Mouse (Mus musculus) adrenal gland, postnatal 25 days (tissue): ENCODE measurements around the gene Txnip. TPM values are rescaled to one million over a fixed set of nuclear protein-coding genes. Genes with fewer than 3 reads are reported as not detected.
"Not testable (repeated sequence)": the region's sequence is repeated elsewhere in the genome, so short reads cannot be mapped to it uniquely, and the experiment has no call there.

Source experiments
- DNase-seq: peaks from one replicate; pipeline ENCODE4 v3.0.0; 2021; ENCODE audit warnings: mixed read lengths
- long read RNA-seq: library from polyadenylated mRNA; stranded (forward); transcript quantifications from one replicate; pipeline ENCODE4 v2.0.0, GENCODE M21; 2021
- total RNA-seq: library from RNA; stranded (reverse); gene quantifications from 2 replicates; pipeline ENCODE4 v1.2.3, GENCODE M21; 2021

Txnip gene
- total RNA-seq: 421 and 586 TPM in 2 replicates
- long read RNA-seq, transcript Txnip-201 (8 exons, 2,795 nt): minor isoform, 37 of 214 reads
- long read RNA-seq, transcript Txnip-203 (2 exons, 393 nt): minor isoform, 30 of 214 reads
- long read RNA-seq, transcript Txnip-202 (8 exons, 2,827 nt): major isoform, 64 of 214 reads
- long read RNA-seq, partial matches to known transcripts: 68 of 214 reads
- long read RNA-seq, other reads (novel, unspliced or antisense): 14 of 214 reads

DNA sequence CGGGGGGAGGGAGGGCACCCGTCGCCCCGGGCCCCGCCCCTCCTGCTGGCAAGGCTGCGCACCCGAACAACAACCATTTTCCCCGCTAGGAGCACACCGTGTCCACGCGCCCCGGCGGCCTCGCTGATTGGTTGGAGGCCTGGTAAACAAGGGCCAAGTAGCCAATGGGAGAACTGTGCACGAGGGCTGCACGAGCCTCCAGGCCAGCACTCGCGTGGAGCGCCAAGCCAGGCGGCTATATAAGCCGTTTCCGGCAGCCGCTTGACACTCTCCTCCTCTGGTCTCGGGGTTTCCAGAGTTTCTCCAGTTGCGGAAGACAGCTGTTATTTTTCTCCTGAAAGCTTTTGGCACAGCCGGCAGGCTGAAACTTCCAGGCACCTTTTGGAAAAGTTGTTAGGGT, at the start of gene Txnip:
Txnip (plus strand) TSS at position 264 of the 400 bp plus-strand sequence.
- DNase-seq: peak; percentile 100

DNA sequence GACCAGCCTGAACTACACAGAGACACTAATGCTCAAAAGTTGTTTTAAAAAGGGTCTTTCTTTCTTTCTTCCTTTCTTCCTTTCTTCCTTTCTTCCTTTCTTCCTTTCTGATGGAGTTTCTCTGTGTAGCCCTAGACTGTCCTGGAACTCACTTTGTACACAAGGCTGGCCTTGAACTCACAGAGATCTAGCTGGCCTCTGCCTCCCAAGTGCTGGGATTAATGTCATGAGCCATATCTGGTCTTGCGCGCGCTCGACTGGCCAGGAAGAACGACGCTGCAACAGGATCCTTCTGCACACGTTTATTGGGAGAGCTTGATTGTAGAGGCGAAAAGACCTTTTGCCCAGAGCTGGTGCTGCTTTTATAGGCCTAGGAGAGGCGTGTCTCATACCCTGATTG, 49.8 kb upstream of the Txnip start:
- DNase-seq: not testable (repeated sequence)

GRCm38 (mm10) chr3:96520171-96520570, 37.6 kb upstream of the Txnip start:
- no peak for DNase-seq

DNA sequence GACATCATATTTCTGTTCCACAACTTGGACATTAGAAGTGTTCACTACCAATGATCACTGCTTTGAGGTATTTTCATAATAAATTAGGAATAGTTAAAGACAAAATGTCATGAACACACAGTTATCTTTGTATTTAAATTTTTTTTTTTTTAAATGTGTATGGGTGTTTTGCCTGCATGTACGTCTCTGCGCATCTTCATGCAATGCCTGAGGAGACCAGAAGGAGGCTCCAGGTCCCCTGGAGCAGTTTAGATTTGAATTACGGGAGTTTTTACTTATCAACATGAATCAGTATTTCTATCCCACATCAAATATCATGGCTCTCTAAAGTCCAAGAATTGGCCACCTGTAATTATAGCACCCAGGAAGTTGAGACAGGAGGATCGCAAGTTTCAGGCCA, 35.6 kb upstream of the Txnip start:
- DNase-seq: no peak

DNA sequence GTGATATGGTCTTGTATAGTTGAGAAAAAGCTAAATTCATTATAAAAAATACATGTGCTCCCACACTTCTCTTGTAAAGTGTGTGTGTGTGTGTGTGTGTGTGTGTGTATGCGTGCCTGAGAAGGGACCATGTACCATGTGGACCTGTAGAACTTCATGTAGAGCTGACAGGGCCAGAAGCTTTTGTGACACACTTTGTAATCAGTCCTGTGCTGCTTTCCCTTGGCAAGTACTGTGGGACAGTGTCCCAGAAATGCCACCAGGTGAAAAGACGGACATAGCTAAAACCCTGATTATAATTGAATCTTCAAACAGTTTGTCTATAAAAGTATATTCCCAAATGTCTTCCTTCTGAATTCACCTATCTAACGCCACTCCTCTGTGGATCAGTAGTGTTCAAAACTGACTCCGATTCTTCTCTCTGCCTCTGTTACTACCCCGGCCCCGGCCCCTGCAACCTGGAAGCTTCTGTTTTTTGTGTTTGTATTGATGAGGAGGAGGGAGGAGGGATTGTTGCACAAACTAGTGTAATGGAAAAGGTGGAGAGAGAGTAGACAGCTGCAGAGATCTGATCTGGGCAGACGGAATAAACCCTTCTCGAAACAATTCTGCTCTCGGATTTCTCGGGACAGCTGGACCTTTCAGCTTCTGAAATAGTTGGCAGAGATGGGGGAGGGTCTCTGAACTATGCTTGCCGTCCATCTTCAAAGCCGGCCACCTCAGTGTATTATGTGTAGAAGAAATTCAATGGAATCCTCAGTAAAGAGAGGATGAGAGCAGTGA, 33.5 kb upstream of the Txnip start:
- no peak for DNase-seq

GRCm38 (mm10) chr3:96524914-96525313, 32.8 kb upstream of the Txnip start, which contains the start of gene Hfe2:
Gene Hfe2 (plus strand): TSS chr3:96525172.
- DNase-seq: no peak

DNA sequence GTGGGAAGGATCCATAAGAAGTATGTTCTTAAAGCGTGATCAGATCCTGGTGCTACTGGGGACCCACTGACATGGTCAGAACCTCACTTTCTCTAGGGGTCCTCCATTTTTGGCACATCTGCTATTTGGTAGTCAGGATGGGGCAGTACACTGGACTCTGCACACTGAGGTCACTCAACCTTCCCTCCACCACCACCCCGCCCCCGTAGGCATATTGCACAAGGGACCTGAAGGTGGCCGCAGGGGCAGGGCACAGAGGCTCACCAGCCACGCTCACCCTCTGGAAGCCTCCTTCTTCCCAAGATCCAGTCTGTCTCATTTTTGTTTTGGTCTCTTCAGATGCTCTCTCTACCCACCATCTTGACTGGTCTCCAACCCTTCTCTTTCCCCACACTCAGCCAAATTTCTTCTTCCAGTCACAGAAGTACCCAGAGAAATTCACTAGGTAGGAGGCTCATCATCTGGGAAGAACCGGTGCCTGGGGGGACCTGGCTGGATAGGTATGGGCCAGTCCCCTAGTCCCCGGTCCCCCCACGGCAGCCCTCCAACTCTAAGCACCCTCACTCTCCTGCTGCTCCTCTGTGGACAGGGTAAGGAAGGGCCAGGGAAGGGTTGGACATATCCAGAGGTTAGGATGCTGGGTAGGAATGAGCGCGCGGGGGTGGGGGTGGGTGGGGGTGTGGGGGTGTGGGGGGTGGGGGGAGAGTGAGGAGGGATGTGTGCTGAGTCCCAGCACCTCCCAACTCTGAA, 31.6 kb upstream of the Txnip start:
- DNase-seq: no peak

GRCm38 (mm10) chr3:96526864-96527542, 30.8 kb upstream of the Txnip start:
- DNase-seq: no peak

DNA sequence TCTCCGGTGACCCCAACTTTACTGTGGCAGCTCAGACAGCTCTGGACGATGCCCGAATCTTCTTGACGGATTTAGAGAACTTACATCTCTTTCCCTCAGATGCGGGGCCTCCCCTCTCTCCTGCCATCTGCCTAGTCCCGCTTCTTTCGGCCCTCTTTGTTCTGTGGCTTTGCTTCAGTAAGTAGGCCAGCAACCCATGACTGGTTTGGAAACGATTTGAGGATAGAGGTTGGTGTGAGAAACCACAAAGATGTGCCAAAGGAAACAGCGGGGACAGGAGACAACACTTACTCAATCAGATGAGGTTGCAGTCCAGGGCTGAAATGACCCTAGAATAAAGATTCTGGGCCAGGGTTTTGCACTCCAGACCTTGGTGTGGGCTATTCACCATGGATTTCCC, 29.3 kb upstream of the Txnip start:
- no peak for DNase-seq

- no peak for DNase-seq
Measured at GRCm38 (mm10) chr3:96532050-96532449, 25.7 kb upstream of the Txnip start.

GRCm38 (mm10) chr3:96534300-96534699, 23.5 kb upstream of the Txnip start:
- no peak for DNase-seq

- DNase-seq: no peak
Measured at GRCm38 (mm10) chr3:96539316-96539715, 18.4 kb upstream of the Txnip start.

DNA sequence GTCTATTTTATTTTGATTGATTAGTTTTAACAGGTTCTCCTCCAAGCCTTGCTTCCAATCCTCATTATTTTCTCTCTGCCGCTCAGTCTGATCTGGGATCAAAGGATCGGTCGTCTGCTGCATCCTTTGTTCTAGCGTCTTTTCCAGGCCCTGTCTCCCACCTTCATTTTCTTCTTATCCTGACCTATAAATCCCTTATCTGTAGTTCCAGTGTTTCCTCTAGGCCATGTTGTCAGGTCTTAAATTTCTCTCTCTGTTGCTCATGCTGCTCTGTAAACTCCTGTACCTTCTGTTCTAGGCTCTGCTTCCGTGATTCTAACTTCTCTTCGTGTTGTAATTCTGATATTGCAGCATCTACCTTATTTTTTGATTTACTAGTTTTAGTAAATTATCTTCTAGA, 17.0 kb upstream of the Txnip start:
- no peak for DNase-seq

GRCm38 (mm10) chr3:96541328-96542078, 16.3 kb upstream of the Txnip start:
- DNase-seq: no peak

DNA sequence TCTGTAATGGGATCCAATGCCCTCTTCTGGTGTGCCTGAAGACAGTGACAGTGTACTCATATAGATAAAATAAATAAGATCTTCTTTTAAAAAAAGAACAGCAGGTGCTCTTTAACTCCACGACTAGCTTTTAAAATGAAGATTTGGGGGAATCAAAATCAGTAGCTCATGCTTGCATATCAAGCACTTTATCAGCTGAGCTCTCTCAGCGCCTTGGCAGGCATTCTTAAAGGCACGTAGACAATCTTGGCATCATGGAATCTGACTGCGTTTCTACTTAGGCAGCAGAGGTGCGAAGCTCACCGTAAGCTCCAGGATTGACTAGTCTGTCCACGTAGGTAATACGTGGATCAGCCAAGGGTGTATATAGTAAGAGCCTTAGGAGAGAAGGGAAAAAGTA, 15.2 kb upstream of the Txnip start:
- no peak for DNase-seq

DNA sequence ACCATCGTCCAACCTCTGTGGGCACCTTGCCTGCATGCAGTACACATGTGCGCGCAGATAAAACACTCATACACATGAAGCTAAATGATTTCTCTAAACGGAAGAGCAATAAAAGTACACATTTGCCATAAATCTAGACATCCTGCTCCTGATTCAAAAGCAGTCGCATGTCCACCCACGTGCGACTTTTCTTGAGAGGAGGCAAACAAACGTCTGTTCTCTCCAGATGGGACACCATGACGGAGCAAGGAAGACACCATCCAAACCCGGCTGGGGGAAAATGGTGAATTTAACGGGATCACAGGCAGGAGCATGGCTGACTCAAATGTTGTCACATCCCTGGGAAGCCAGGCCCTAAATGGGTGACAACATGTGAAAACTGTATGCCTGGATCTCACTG, 14.4 kb upstream of the Txnip start:
- DNase-seq: no peak

DNA sequence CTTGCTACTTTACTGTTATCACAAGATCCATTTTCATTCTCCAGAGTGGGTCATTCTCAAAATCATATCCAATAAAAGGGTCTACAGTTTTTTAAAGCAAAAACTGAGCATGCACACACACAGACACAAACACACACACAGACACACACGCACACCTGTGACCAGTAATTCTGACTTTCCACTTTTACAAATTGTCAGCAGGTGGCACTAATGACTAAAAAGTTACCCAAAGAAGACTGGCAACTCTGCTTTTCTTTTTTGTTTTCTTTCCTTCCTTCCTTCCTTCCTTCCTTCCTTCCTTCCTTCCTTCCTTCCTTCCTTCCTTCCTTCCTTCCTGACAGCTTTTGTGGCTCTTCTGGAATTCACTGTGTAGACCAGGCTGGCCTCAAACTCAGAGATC, 12.2 kb upstream of the Txnip start:
- no peak for DNase-seq

GRCm38 (mm10) chr3:96546880-96547279, 10.9 kb upstream of the Txnip start:
- DNase-seq: no peak

DNA sequence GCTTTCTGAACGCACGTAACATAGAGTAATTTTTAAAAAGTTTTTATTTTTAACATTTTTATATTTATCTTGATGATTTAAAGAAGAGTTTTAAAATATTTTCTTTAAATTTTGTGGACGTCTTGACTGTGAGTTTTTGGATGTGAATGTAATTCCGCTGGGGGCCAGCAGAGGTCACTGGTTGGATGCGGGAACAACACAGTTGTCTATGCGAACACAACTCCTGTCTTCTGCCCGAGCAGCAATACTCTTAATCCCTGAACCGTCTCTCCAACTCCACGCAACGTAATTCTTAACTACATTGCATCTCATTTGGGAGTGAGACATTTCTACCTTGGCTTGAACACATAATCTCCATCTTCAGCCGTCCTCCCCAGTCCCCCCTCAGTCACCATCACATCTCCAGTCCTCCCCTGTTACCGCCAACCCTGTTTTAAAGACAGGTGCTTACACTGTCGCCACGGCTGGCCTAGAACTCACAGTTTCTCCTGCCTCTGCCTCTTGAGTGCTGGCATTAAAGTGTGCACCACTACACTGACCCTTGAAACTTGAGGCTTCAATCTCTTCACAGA, 10.3 kb upstream of the Txnip start:
- DNase-seq: peak; percentile 81

DNA sequence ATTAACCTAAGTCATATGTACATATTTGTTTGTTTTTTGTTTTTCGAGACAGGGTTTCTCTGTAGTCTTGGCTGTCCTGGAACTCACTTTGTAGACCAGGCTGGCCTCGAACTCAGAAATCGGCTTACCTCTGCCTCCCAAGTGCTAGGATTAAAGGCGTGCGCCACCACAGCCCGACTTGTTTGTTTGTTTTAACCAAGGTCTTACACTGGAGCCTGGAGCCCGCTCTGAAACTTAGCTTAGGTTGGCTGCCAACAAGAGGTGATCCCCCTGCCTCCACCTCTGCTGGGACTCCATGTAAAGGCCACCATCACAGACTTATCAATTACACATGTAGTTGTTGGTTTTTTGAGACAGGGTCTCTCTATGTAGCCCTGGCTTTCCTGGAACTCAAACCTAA, 8.9 kb upstream of the Txnip start:
- DNase-seq: no peak

DNA sequence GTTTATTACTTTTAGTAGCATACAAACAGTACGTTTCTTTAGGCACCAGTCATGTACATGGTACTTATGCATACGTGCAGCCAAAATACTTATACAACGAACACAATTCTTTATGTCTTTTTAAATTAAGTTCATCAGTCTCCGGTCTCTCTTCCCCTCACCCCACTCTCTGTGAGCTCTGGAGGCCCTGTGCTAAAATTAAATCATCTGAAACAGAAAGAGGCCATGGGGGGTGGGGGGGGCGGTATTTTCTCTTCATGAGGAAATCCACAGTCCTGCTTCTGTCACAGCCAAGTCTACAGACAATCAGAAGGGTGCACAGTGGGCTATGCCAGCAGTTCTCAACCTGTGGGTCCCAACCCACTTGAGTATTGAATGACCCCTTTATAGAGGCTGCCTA, 8.4 kb upstream of the Txnip start:
- DNase-seq: no peak

DNA sequence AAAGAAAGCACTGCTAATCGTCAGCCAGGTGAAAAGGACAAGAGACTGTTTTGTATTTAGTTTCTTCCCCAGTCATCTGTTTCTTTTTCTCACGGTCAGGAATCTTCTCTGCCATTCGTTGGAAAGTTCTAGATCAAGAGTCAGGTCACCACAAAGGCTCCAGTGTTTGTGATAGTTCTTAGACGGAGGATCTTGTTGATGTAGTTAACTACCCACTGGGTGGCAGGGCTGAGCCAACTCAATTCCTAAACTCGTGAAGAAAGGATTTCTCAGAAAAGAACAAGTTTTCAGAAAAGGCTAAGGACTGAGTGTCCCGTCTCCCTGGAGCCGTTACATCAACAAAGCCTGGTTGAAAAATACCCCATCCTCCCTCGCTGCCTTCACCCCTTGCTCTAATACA, 6.6 kb upstream of the Txnip start:
- peak; percentile 52 for DNase-seq
